Mouse (Mus musculus): ENCODE measurements around the gene Olfr157. TPM values are rescaled to one million over a fixed set of nuclear protein-coding genes. Genes with fewer than 3 reads are reported as not detected.

Olfr157 gene
- polyA plus RNA-seq (2011; ENCODE audit: insufficient read depth, insufficient read length, low replicate concordance, missing spikeins): 0.68 and 0.82 TPM in 2 replicates

DNA sequence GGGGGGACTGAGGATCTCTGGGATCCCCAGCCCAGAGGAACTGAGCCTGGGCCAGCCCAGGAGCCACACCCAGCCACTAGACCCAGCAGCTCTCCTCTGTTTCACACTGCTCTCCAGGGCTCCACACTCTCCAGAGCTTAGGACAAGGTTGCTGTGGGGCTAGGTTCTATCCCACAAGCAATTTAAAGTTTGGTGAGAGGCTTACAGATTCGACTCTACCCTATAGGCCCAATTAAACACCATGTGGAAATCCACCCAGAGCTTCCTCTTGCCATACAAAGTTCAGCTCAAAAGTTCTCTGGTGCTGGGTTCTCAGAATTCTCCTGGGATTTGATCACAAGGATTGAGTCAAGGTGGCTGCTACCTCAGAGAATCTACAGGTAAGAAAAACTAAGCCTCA, at the start of gene Olfr157:
Gene Olfr157, minus strand, starts transcription at position 101 of the 400 bp plus-strand sequence.
- WGBS: 53% methylated on average over 1 of the region's 1 CpGs
- H3K4me3 ChIP-seq (replicated peaks; ENCODE audit: control insufficient read depth, low read depth, low read length): no peak within 1 kb of the TSS
- H3K4me1 ChIP-seq (ENCODE audit: control insufficient read depth, insufficient read depth, low read length): no peaks in the 10 kb centered on the region
- no peak for TF ChIP-seq POLR2A (IDR thresholded peaks at IDR 0.05; ENCODE audit: borderline replicate concordance, control insufficient read depth, low read depth, low read length)
- no peak for TF ChIP-seq CTCF (IDR thresholded peaks at IDR 0.05; ENCODE audit: control insufficient read depth, insufficient read depth, low read length)
- no peak within 1 kb of the TSS for H3K27ac ChIP-seq (ENCODE audit: control insufficient read depth, insufficient read depth, low read depth, low read length, poor library complexity)

DNA sequence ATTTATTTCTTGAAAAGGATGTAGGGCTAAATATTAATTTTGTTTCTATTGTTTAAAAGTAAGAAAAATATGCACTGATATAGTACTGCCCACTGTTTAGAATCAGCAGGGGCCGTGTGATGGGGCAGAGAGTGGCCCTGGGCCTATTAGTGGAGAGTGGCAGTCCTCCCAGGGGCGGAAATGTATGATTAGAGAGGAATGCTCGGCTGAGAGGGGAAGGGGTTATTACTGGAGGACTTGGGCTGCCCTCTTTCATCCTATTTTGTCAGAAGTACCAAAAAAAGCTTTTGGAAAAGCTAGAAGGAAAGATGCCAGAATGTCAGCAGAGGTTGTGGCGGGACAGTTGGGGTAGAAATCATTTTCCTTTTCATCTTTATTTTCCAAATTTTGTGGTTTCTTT, 44.2 kb upstream of the Olfr157 start:
- no peak overlapping the region for H3K4me3 ChIP-seq (replicated peaks; ENCODE audit: control insufficient read depth, low read depth, low read length)
- TF ChIP-seq POLR2A (IDR thresholded peaks at IDR 0.05; ENCODE audit: borderline replicate concordance, control insufficient read depth, low read depth, low read length) (no peak), CTCF (IDR thresholded peaks at IDR 0.05; ENCODE audit: control insufficient read depth, insufficient read depth, low read length) (no peak)
- no peaks in the 10 kb centered on the region for H3K4me1 ChIP-seq (ENCODE audit: control insufficient read depth, insufficient read depth, low read length)
- 70% methylated on average over 4 of the region's 4 CpGs for WGBS
- H3K27ac ChIP-seq (ENCODE audit: control insufficient read depth, insufficient read depth, low read depth, low read length, poor library complexity): no peak overlapping the region

DNA sequence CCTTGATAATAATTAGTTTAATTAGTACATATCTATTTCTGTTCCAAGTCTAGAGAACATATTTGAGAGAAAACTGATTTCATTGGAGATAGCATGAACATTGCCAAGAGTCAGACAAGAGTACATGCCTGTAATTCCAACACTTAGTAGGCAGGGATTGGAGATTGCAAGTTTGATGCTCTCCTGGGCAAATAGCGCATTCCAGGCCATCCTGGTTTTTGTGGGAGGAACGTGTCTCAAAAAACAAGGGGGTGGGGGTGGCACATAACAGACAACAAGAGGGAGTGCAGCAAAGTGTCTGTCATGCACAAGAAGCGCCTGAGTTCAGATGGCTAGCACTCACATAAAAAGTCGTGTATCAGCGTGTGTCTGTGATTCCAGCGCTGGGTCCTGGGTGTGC, 39.6 kb upstream of the Olfr157 start:
- TF ChIP-seq POLR2A (IDR thresholded peaks at IDR 0.05; ENCODE audit: borderline replicate concordance, control insufficient read depth, low read depth, low read length): no peak
- no peak for TF ChIP-seq CTCF (IDR thresholded peaks at IDR 0.05; ENCODE audit: control insufficient read depth, insufficient read depth, low read length)
- no peaks in the 10 kb centered on the region for H3K4me1 ChIP-seq (ENCODE audit: control insufficient read depth, insufficient read depth, low read length)
- H3K27ac ChIP-seq (ENCODE audit: control insufficient read depth, insufficient read depth, low read depth, low read length, poor library complexity): no peak overlapping the region
- WGBS: 85% methylated on average over 6 of the region's 6 CpGs
- no peak overlapping the region for H3K4me3 ChIP-seq (replicated peaks; ENCODE audit: control insufficient read depth, low read depth, low read length)

DNA sequence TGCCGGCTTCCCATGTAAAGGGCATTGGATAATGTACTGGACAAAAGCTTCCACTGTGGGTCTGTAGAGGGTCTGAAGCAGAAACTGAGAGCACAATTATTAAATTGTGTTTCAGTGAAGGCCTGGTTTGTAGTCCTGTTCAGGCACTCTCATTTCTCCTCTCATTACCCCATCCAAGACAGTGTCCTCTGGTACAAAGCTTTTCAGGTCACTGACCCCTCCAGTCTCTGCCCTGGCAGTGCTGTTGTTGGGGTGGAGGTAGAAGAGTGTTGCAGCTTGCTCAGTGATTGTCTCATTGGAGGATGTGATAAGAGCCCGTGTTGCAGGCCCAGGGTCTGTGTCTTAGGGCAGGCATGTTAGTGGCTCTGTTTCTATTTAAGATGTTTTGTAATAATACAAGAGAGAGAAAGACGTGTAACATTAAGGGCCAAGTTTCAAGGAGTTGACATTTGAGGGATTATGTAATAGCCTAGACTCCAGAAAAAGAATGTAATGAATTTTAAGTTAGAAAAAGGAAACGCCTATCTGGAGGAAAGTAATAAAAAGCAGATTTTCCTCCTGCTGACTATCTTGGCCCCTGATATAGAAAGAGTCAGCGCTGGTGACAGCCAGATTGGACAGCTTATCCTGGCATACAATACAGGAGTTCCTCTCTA, 38.2 kb upstream of the Olfr157 start:
- Histone ChIP-seq H3K4me3 (replicated peaks; ENCODE audit: control insufficient read depth, low read depth, low read length) (no peak overlapping the region), H3K27ac (ENCODE audit: control insufficient read depth, insufficient read depth, low read depth, low read length, poor library complexity) (no peak overlapping the region), H3K4me1 (ENCODE audit: control insufficient read depth, insufficient read depth, low read length) (no peaks in the 10 kb centered on the region)
- TF ChIP-seq POLR2A (IDR thresholded peaks at IDR 0.05; ENCODE audit: borderline replicate concordance, control insufficient read depth, low read depth, low read length) (no peak), CTCF (IDR thresholded peaks at IDR 0.05; ENCODE audit: control insufficient read depth, insufficient read depth, low read length) (no peak)
- WGBS: 48% methylated on average over 5 of the region's 5 CpGs

DNA sequence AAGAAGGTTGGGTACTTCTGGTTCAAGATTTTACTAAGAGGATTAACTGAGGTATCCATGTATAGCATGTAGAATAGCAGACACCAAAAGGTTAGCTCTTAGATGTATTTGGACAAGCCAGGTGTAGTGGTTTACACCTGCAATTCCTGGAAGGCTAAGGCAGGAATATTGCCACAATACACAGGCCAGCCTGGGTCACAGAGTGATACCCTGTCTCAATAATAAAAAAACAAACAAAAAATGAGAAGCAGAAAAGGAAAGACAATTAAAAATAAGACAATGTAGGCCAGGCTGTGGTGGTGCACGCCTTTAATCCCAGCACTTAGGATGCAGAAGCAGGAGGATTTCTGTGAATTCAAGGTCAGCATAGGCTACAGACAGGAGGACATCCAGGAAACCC, 37.2 kb upstream of the Olfr157 start:
- H3K4me3 ChIP-seq (replicated peaks; ENCODE audit: control insufficient read depth, low read depth, low read length): no peak overlapping the region

DNA sequence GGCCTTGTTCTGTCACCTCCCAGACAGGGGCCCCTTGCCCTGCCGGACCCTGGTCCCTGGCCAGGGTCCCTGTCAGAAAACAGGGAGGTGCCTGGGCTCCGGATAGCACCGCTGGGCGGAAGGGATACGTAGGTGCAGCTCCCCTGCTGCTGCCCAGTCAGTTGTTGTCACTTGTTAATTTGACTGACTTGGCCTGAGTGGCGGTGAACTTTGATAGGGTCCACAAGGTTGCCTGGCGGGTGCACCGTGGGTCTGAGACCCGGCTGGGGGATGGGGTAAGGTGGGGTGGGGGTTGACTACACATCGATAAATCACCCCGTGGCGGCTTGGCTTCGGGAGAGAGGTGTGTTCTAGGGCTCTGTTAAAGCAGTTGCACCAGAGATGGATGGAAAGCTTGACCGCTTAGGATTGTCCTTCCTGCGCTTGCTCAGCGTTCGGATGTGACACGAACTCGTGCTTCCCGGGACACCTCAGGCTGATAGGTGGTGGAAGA, 36.0 kb upstream of the Olfr157 start:
- peak overlapping the region; percentile 44 for H3K4me3 ChIP-seq (replicated peaks; ENCODE audit: control insufficient read depth, low read depth, low read length)
- TF ChIP-seq POLR2A (IDR thresholded peaks at IDR 0.05; ENCODE audit: borderline replicate concordance, control insufficient read depth, low read depth, low read length): no peak
- TF ChIP-seq CTCF (IDR thresholded peaks at IDR 0.05; ENCODE audit: control insufficient read depth, insufficient read depth, low read length): no peak
- no peak overlapping the region for H3K27ac ChIP-seq (ENCODE audit: control insufficient read depth, insufficient read depth, low read depth, low read length, poor library complexity)
- no peaks in the 10 kb centered on the region for H3K4me1 ChIP-seq (ENCODE audit: control insufficient read depth, insufficient read depth, low read length)
- WGBS: 2% methylated on average over 20 of the region's 20 CpGs

More for the DNA sequence above, 37.2 kb upstream of the Olfr157 start:
- no peaks in the 10 kb centered on the region for H3K4me1 ChIP-seq (ENCODE audit: control insufficient read depth, insufficient read depth, low read length)
- no peak for TF ChIP-seq POLR2A (IDR thresholded peaks at IDR 0.05; ENCODE audit: borderline replicate concordance, control insufficient read depth, low read depth, low read length)
- TF ChIP-seq CTCF (IDR thresholded peaks at IDR 0.05; ENCODE audit: control insufficient read depth, insufficient read depth, low read length): no peak
- 76% methylated on average over 1 of the region's 1 CpGs for WGBS
- H3K27ac ChIP-seq (ENCODE audit: control insufficient read depth, insufficient read depth, low read depth, low read length, poor library complexity): no peak overlapping the region

DNA sequence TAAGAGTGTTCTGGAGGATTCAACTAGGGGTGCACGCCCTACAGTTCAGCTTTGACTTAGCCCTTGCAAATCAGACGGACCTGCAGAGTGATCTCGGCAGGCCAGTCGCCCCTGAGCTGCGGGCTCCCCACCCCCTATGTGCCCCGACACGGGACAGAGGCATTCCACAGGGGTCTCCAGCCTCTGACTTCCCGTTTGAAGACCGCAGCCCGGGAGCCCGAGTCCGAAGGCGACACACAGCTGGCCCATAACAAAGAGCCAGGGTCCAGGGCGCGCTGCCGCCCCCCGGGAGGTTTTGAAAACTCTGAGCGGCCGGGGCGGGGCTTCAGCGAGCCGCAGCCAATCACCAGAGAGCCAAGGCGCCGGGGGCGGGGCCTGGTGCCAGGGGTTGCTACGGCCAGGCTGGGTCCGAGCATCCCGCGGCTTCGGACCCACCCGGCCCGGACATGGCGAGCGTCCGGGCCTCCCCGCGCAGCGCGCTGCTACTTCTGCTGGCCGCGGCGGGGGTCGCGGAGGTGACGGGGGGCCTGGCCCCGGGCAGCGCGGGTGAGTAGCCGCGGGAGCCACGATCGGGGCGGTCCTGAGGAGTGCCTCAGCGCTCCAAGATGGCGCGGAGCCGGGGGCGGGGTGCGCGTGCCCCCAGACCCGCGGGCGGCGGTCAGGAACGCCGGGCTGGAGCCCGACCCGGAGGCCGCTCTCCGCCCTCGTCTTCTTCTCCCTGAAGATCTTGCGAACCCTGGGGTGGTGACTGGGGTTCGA, 35.3 kb upstream of the Olfr157 start, which contains the start of gene Reck:
Gene Reck, plus strand, starts transcription at position 371 of the 759 bp plus-strand sequence.
- TF ChIP-seq POLR2A (IDR thresholded peaks at IDR 0.05; ENCODE audit: borderline replicate concordance, control insufficient read depth, low read depth, low read length) (no peak), CTCF (IDR thresholded peaks at IDR 0.05; ENCODE audit: control insufficient read depth, insufficient read depth, low read length) (no peak)

DNA sequence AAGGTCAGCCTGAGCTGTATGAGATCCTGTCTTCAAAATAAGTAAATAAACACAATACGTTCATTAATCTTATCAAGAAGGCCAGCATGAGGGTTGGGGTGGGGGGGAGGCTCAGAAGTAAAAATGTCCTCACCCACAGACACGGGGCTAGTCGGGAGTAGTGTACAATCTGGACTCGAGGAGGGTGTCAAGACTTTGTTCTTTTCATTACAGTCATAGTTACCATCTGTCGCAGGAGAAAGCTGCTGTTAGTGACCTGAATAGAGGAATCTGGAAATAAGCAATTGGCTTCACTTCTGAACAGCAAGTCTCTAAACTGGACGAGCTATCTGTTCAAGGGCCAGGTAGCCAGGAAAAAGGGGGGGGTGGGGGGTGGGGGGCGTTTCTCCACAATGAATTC, 34.5 kb upstream of the Olfr157 start:
- WGBS: 48% methylated on average over 7 of the region's 7 CpGs
- Histone ChIP-seq H3K4me1 (ENCODE audit: control insufficient read depth, insufficient read depth, low read length) (no peaks in the 10 kb centered on the region), H3K4me3 (replicated peaks; ENCODE audit: control insufficient read depth, low read depth, low read length) (no peak overlapping the region), H3K27ac (ENCODE audit: control insufficient read depth, insufficient read depth, low read depth, low read length, poor library complexity) (no peak overlapping the region)
- TF ChIP-seq CTCF (IDR thresholded peaks at IDR 0.05; ENCODE audit: control insufficient read depth, insufficient read depth, low read length) (no peak), POLR2A (IDR thresholded peaks at IDR 0.05; ENCODE audit: borderline replicate concordance, control insufficient read depth, low read depth, low read length) (no peak)

More for the DNA sequence above, 35.3 kb upstream of the Olfr157 start, which contains the start of gene Reck:
- Histone ChIP-seq H3K4me3 (replicated peaks; ENCODE audit: control insufficient read depth, low read depth, low read length) (peak within 1 kb of the TSS; percentile 44), H3K27ac (ENCODE audit: control insufficient read depth, insufficient read depth, low read depth, low read length, poor library complexity) (no peak within 1 kb of the TSS), H3K4me1 (ENCODE audit: control insufficient read depth, insufficient read depth, low read length) (no peaks in the 10 kb centered on the region)
- 1% methylated on average over 69 of the region's 73 CpGs for WGBS
